Mouse (Mus musculus) limb, embryonic 13.5 days (tissue): ENCODE measurements around the gene Ston1. TPM values are rescaled to one million over a fixed set of nuclear protein-coding genes. Genes with fewer than 3 reads are reported as not detected.

ENCODE experiments used
- ATAC-seq: fragments of 200-750 bp; cut with Nextera tagmentation; 2 replicates; pipeline ENCODE4 v1.8.0; 2017; ENCODE audit warnings: low read depth, moderate number of reproducible peaks, moderate TSS enrichment; ENCODE audit not compliant: low FRiP score
- H3K27ac ChIP-seq: fragments of 300-500 bp; sonication (generic); 2 replicates; pipeline ENCODE4 v1.5.1; 2015; ENCODE audit warnings: inconsistent platforms, mild to moderate bottlenecking, moderate library complexity
- H3K27me3 ChIP-seq: fragments of 300-500 bp; sonication (generic); 2 replicates; pipeline ENCODE4 v1.6.1; 2015; ENCODE audit warnings: mild to moderate bottlenecking, inconsistent platforms
- H3K36me3 ChIP-seq: fragments of 300-500 bp; sonication (generic); 2 replicates; pipeline ENCODE4 v1.6.1; 2015; ENCODE audit warnings: inconsistent platforms, mild to moderate bottlenecking, moderate library complexity
- H3K4me1 ChIP-seq: fragments of 300-500 bp; sonication (generic); 2 replicates; pipeline ENCODE4 v1.6.1; 2015; ENCODE audit warnings: inconsistent platforms
- H3K4me2 ChIP-seq: fragments of 300-500 bp; sonication (generic); replicated peaks from 2 replicates; pipeline ENCODE4 v1.6.1; 2015; ENCODE audit warnings: inconsistent platforms, mild to moderate bottlenecking, moderate library complexity
- H3K4me3 ChIP-seq: fragments of 300-500 bp; sonication (generic); 2 replicates; pipeline ENCODE4 v1.5.1; 2015; ENCODE audit warnings: moderate library complexity, mild to moderate bottlenecking, inconsistent platforms
- H3K9ac ChIP-seq: fragments of 300-500 bp; sonication (generic); 2 replicates; pipeline ENCODE4 v1.6.1; 2015; ENCODE audit warnings: mild to moderate bottlenecking, inconsistent platforms
- H3K9me3 ChIP-seq: fragments of 300-500 bp; sonication (generic); 2 replicates; pipeline ENCODE4 v1.6.1; 2016; ENCODE audit warnings: inconsistent platforms
- WGBS: fragments of 180-500 bp; shearing (Covaris S2); methylation state at CpG from one replicate; pipeline ENCODE4 v1.1.7; 2015; 5-methylcytosine and 5-hydroxymethylcytosine counted together
- polyA plus RNA-seq: library from polyadenylated mRNA; unstranded; fragments of >200 nt; fragmentation: Nextera tagmentation; extraction: Ambion mirVana; gene quantifications from 2 replicates; pipeline ENCODE4 v1.2.1, GENCODE M21; 2015

Ston1 gene
- polyA plus RNA-seq = 9.2 and 9.8 TPM in 2 replicates

DNA sequence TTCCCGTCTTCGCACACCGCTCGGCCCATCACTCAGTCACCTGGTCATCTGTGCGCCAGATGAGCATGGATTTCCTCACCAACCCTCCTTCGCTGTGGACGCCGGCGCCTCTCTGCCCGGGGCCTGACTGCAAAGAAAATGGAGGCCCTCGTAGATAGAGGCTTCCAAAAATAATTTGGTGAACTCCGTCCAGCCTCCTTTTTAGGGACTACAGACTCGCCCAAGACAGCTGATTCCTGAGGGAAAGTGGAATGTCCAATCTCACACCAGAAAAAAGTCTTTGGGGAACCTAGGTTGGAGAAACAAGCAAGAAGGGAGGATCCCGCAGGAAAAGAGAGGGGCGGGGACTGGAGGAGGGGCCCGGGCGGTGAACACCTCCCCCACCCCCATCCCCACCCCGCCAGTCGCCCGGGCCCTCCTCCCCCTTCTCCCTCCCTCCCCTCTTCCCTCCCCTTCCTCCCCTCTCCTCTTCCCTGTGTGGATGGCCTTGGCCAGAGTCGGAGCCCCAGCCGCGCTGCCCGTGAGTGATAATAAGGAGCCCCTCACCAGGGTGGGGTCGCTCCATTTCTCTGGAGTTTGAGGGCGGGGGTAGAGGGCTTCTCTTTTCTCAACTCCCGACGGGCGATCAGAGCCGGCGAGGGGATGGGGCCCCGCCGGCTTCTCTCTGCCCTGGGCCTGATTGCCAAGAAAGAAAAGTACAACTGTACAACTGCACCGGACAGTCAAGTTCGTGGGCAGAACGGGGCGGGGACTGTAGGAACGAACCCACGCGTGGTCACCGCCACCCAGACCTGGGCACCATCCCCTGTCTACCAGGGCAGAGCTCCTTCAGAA lies at the start of gene Ston1:
TSS of gene Ston1 (plus strand) at position 463 of the 834 bp plus-strand sequence.
- peak within 1 kb of the TSS; percentile 94 for H3K27ac ChIP-seq
- under 1% methylated on average over 40 of the region's 41 CpGs for WGBS
- H3K4me2 ChIP-seq = peak within 1 kb of the TSS; percentile 88
- H3K9ac ChIP-seq = peak within 1 kb of the TSS; percentile 81
- H3K27me3 ChIP-seq = no peaks in the 10 kb centered on the region
- 0 out of 2 replicates have a peak, but pooled peaks cover 3% of the 10 kb centered on the region for H3K36me3 ChIP-seq
- H3K4me3 ChIP-seq = peak within 1 kb of the TSS; percentile 57
- no peaks in the 10 kb centered on the region for H3K9me3 ChIP-seq
- peak; percentile 88 for ATAC-seq
- H3K4me1 ChIP-seq = peaks cover 42% of the 10 kb centered on the region

DNA sequence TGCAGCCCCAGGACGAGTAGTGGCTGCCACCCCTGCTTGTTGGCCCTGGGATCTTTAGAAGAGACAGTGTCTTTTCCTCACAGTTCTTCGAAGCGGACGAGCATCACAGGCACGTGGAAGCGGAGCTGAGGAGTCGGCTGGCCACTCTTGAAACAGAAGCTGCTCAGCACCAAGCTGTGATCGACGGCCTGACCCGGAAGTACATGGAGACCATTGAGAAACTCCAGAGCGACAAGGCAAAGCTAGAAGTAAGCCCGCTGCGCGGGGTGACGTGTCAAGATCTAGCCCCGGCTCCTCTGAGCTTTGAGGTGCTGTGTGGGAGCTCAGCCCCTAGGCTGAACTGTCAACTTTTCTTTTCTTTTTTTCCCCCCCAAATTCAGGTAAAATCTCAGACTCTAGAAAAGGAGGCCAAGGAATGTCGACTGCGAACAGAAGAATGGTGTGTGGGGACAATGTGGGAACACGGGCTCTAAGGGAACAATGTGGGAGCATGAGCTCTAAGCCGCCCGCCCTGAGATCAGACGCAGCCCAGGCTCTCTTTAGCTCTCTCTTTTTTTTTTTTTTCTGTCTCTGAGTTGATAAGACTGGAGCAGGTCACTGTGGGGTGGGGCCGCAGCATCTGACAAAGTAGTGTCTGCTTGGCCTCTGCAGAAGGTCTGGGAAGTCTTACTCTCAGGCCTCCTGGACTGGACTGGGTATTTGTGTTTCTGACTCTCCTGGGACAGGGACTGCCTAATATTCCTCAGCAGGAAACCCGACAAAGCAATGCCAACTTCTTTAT lies 47.9 kb upstream of the Ston1 start:
- ATAC-seq = no peak
- Histone ChIP-seq H3K36me3 (peaks cover 46% of the 10 kb centered on the region), H3K9ac (no peak overlapping the region), H3K27ac (no peak overlapping the region), H3K4me2 (no peak overlapping the region), H3K4me1 (peaks cover 21% of the 10 kb centered on the region), H3K9me3 (no peaks in the 10 kb centered on the region), H3K27me3 (no peaks in the 10 kb centered on the region), H3K4me3 (no peak overlapping the region)
- WGBS = 83% methylated on average over 24 of the region's 24 CpGs

DNA sequence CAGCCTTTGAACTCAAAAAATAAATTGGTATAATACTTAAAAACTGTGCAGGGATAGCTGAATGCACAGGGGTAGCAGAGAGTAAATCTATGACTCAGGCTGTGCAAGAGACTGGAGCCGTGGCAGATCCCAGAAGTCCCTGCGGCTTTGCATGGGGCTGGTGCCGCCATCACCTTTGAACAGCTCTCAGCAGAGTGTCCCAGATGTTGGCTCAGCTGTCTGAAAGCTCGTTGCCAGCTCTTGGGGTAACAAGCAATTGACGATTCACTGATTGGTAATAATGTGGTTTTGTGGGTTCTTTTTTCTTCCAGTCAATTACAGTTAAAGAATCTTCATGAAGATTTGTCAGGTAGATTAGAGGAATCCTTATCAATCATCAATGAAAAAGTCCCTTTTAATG lies 47.1 kb upstream of the Ston1 start:
- Histone ChIP-seq H3K9ac (no peak overlapping the region), H3K9me3 (no peaks in the 10 kb centered on the region), H3K4me2 (no peak overlapping the region), H3K36me3 (peaks cover 50% of the 10 kb centered on the region), H3K27me3 (no peaks in the 10 kb centered on the region), H3K27ac (no peak overlapping the region), H3K4me3 (no peak overlapping the region), H3K4me1 (peaks cover 21% of the 10 kb centered on the region)
- ATAC-seq = no peak
- WGBS = 65% methylated on average over 5 of the region's 5 CpGs

DNA sequence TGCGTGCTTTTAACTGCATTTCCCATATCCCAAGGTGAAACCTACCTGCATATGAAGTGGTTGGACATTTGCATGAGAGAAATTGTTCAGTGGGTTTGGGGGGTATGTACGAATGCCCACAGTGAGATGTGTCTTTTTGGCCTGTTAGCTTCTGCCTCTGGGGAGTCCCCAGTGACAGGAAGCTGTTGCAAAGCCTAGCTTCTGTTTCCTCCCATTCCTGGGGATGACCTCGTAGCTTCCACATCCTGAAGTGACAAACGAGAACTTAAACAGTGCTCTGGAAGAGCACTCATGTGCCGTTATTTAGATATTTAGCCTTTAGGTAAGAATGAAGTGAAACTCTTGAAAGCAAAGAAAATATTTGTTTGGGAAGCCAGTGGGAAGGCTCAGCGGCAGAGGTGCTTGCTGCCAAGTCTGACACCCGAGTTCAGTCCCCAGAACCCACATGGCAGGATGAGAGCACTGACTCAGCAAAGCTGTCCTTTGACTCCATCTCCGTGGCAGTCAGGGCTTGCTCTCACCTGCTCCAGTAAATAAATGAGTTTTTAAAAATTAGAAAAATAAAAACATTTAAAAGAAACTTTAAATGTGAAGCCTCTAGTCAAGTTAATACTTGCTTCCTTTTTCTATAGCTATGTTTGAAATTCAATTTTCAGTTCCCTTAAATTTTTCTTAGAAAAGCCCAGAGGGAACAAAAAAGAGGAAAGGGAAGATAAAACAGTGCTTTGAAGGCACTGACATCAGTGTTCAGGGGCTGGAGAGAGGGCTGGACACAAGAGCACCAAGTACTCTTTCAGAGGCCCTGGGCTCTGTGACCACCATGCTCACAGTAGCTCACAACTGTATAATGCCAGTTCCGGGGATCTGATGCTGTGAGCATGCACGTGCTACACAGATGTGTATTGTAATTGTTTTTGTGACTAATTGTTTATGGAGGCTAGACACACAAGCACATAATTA lies 46.2 kb upstream of the Ston1 start:
- Histone ChIP-seq H3K9ac (no peak overlapping the region), H3K36me3 (peaks cover 50% of the 10 kb centered on the region), H3K9me3 (no peaks in the 10 kb centered on the region), H3K4me3 (no peak overlapping the region), H3K27me3 (no peaks in the 10 kb centered on the region), H3K4me2 (no peak overlapping the region), H3K4me1 (peaks cover 21% of the 10 kb centered on the region), H3K27ac (no peak overlapping the region)
- WGBS = 61% methylated on average over 10 of the region's 10 CpGs
- ATAC-seq = no peak

DNA sequence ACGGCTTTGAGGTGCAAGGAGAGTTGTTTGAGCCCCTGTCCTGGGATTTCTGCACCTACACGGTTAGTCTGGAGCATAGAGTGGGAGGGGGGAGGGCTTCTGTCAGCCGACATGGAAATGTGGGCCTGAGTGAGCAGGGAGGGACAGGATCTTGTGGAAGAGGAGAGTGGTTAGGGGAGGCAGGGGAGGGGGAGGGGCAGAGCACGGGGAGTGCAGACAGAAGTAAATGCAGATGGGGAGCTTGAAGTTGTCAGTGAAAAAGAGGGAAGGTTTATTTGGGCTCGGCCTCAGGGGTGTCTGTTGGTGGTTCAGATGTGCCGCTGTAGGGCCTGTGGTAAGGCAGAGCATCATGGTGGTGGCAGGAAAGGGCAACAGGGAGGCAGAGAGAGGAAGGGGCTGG lies 44.9 kb upstream of the Ston1 start:
- H3K9me3 ChIP-seq = no peaks in the 10 kb centered on the region
- no peak overlapping the region for H3K4me2 ChIP-seq
- no peaks in the 10 kb centered on the region for H3K27me3 ChIP-seq
- no peak overlapping the region for H3K9ac ChIP-seq
- peak; percentile 42 for ATAC-seq
- H3K27ac ChIP-seq = no peak overlapping the region; the same call in 1 of the 2 replicates
- 17% methylated on average over 6 of the region's 6 CpGs for WGBS
- H3K4me3 ChIP-seq = no peak overlapping the region
- peaks cover 21% of the 10 kb centered on the region for H3K4me1 ChIP-seq
- peaks cover 50% of the 10 kb centered on the region for H3K36me3 ChIP-seq

DNA sequence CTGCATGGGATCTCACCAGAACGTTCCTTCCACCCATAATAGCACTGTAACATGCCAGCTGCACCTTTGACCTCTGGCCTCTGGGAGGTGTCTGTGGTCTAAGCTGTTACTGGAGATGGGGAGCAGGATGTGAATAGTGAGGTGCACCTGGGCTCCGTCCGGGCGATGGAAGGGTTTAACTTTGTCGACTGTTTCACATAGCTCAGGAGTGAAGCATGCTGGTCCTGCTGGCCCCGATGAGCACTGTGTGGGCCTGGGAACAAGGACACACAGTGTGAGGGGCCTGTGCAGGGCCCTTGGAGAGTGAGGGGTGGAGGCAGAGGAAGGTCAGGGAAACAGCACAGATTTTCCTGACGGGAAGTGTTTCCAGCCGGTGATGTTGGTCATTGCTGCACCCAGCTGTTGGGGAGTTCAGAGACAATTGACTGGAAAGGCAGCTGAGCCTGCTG lies 44.5 kb upstream of the Ston1 start:
- Histone ChIP-seq H3K27me3 (no peaks in the 10 kb centered on the region), H3K4me3 (no peak overlapping the region), H3K9ac (0 out of 2 replicates have a peak overlapping the region, but pooled peaks have one; percentile 31), H3K36me3 (peaks cover 45% of the 10 kb centered on the region), H3K4me1 (peaks cover 21% of the 10 kb centered on the region), H3K27ac (peak overlapping the region; percentile 55; the same call in 1 of the 2 replicates), H3K4me2 (no peak overlapping the region), H3K9me3 (no peaks in the 10 kb centered on the region)
- 31% methylated on average over 8 of the region's 8 CpGs for WGBS
- peak; percentile 77; the same call in 1 of the 2 replicates for ATAC-seq

DNA sequence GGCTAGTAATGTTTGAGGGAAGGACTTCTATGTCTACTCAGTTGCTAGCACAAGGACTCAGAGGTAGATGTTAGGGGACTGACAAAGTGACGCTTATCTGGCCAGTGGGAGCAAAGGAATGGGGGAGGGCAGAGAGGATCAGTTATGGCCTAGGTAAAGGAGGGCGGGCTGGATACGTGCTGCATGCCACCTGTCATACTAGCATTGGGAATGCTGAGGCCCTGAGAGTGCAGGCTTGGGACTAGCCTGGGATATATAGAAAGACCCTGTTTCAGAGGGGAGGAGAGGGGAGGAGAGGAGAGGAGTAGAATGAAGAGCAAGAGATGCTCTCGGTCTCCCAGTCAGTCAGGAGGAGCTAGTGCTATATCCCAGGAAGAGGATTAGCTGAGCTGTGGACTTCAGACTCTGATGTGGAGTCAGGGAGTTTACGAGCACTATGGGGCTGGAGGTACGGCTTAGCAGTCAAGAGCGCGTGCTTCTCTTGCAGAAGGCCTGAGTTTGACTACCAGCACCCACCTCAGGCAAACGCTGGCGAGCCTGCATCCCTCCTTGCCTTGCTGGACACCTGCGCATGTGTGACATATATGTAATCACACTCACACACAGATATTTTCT lies 43.9 kb upstream of the Ston1 start:
- H3K4me2 ChIP-seq = no peak overlapping the region
- H3K9me3 ChIP-seq = no peaks in the 10 kb centered on the region
- 0 out of 2 replicates have a peak overlapping the region, but pooled peaks have one; percentile 31 for H3K9ac ChIP-seq
- H3K4me3 ChIP-seq = no peak overlapping the region
- H3K36me3 ChIP-seq = peaks cover 41% of the 10 kb centered on the region
- WGBS = 76% methylated on average over 11 of the region's 11 CpGs
- peak; percentile 16; the same call in 1 of the 2 replicates for ATAC-seq
- H3K27me3 ChIP-seq = no peaks in the 10 kb centered on the region
- peaks cover 21% of the 10 kb centered on the region for H3K4me1 ChIP-seq
- peak overlapping the region; percentile 55; the same call in 1 of the 2 replicates for H3K27ac ChIP-seq

DNA sequence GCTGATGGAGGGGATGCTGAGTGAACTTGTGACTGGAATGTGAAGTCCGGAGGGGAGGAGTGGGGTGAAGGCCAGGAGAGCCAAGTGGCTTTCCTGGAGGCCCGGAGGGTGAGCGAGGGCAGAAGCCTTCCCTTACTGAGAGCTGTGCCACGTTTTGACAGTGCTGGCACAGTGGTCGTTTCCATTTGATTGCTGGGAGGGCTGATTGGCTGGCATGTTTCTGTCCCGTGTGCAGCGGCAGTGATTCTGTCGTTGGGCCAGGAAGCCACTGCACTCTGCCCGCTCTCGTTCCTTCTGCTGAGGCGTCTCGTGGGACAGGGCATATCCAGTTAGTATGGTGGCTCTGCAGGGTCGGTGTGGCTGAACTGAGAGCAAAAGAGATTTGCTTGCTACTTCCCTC lies 41.3 kb upstream of the Ston1 start:
- no peaks in the 10 kb centered on the region for H3K27me3 ChIP-seq
- no peak for ATAC-seq
- no peak overlapping the region for H3K4me2 ChIP-seq
- H3K36me3 ChIP-seq = peaks cover 35% of the 10 kb centered on the region
- H3K4me3 ChIP-seq = no peak overlapping the region
- no peak overlapping the region for H3K9ac ChIP-seq
- H3K4me1 ChIP-seq = peaks cover 21% of the 10 kb centered on the region
- H3K27ac ChIP-seq = no peak overlapping the region
- WGBS = 83% methylated on average over 13 of the region's 13 CpGs
- no peaks in the 10 kb centered on the region for H3K9me3 ChIP-seq

DNA sequence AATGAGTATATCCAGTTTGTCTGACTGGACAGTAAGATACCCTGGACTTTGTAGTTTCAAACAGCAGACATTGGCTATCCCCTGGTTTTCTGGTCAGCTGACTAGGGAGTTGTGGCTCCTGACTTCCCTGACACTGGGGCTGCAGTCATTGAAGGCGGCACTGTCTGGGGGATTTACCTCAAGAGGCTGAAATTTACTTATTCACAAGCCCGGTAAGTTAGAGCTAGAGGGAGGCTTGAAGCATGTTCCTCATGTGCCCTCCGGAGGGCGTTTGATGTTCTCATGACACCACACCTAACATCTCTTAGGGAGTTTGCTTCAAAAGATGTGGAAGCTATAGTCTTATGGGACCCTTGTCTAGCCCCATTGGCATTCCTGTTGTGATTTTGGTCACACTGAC lies 40.8 kb upstream of the Ston1 start:
- no peak overlapping the region for H3K4me2 ChIP-seq
- WGBS = 88% methylated on average over 4 of the region's 4 CpGs
- H3K4me3 ChIP-seq = no peak overlapping the region
- no peaks in the 10 kb centered on the region for H3K27me3 ChIP-seq
- peaks cover 40% of the 10 kb centered on the region for H3K36me3 ChIP-seq
- no peaks in the 10 kb centered on the region for H3K9me3 ChIP-seq
- H3K9ac ChIP-seq = no peak overlapping the region
- ATAC-seq = no peak
- H3K27ac ChIP-seq = no peak overlapping the region
- peaks cover 20% of the 10 kb centered on the region for H3K4me1 ChIP-seq

DNA sequence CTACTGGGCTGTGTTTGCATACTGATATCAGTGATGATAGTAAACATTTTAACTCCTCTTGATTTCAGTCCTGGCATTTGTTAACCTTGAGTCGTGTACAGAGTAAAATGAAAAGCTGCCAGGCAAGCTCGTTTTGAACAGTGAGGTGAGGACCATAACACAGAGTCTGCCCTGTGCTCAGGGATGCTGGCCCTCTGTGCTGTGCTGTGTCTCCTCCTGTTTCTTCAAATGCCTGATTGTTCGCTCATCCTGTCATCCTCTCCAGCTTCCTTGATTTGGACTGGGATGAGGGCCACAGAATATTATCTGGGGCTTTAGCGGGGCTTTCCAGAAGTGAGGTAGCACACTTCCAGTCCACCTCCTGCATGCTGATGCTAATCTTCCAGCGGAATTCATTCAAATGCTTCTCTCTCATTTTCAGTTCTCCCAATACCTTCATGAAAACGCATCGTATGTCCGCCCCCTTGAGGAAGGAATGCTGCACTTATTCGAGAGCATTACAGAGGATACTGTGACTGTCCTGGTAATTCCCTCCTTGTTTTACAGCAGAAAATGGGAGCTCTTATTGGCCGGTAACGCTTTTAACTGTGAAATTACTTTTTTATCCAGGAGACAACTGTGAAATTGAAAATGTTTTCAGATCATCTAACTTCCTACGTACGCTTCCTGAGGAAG lies 39.2 kb upstream of the Ston1 start:
- peak; percentile 81; the same call in 1 of the 2 replicates for ATAC-seq
- Histone ChIP-seq H3K4me3 (no peak overlapping the region), H3K27ac (no peak overlapping the region), H3K4me1 (peaks cover 4% of the 10 kb centered on the region), H3K9me3 (no peaks in the 10 kb centered on the region), H3K36me3 (peaks cover 50% of the 10 kb centered on the region), H3K27me3 (no peaks in the 10 kb centered on the region), H3K4me2 (no peak overlapping the region), H3K9ac (no peak overlapping the region)
- 43% methylated on average over 13 of the region's 13 CpGs for WGBS
